Mouse (Mus musculus): ENCODE data around the gene Ahcyl2.
"Not testable (repeated sequence)": the region's sequence is repeated elsewhere in the genome, so short reads cannot be mapped to it uniquely, and the experiment has no call there.

Ahcyl2 gene

DNA sequence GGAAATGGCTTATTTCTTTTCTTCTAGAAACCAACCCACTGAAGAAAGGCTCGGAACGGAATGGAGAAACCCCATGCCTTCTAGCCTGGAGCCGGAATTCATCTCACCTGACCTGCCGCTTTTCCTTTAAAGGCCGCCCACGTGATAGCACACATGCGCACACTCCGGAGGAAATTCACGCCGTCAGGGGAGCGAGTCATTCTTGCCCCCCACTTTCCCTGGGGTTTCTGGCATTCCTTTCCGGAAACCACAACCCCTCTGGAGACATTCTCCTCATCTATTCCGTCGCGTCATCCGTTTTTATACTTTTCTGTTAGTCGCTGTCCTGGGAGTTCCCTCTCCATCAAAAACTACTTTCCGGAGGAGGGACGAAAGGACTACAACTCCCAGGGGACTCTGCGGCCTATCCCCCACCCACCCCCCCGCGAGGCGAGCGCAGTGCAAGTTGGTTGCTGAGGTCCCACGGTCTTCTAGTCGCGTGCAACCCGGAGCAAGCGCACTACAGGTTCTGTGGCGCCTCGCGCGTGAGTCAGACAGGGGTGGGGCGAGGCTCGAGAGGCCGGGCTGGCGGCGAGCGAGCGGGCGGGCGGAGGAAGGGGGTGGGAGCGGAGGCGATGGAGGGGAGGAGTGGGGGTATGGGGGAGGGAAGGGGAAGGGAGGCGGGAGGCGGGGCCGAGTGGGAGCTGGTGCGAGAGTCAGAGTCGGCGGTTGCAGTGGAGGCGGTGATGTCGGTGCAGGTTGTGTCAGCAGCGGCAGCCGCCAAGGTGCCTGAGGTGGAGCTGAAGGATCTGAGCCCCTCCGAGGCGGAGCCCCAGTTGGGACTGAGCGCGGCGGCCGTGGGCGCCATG is at the start of gene Ahcyl2:
Gene Ahcyl2 (plus strand): TSS at position 199 of the 848 bp plus-strand sequence.
- DNase-seq (ENCODE audit: low read depth) = peak; percentile 92

DNA sequence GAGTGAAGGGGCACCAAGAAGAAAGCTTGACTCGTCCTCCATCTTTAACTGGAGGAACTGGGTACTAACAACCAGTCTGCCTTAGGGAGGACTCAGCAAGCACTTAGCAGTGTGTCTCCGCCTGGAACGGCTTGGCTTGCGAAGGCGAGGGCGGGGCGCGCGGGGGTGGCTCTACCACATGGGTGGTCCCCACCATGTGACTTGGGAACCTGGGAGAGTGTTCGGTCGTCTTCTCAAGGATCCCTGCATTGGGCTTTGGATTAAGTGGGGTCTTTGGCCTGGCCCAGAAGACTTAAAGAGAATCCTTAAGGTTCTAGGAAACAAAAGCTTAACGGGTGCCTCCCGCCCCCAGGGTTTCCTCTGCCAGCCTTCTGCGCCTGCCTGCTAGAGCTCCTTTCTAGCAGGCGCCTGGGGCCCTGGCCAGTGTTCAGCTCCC is 48.9 kb upstream of the Ahcyl2 start:
- no peak for DNase-seq (ENCODE audit: low read depth)

DNA sequence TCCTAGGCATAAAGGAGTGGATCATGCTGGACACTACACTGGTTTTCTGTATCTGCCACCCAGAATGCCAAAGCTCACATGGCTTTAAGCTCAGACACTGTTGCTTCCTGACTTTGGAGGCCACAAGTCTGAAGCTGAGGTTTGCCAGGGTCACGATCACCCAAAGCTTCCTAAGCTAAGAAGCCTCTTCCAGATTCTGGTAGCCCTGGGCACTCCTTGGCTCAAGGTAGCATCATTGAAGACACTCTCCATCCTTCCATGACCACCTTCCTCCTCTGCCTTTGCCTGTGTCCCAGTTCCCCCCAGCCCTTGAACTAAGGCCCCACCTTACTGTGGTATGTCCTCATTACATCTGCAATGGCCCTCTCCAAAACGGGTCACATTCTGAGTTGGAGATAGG is 45.9 kb upstream of the Ahcyl2 start:
- no peak for DNase-seq (ENCODE audit: low read depth)

DNA sequence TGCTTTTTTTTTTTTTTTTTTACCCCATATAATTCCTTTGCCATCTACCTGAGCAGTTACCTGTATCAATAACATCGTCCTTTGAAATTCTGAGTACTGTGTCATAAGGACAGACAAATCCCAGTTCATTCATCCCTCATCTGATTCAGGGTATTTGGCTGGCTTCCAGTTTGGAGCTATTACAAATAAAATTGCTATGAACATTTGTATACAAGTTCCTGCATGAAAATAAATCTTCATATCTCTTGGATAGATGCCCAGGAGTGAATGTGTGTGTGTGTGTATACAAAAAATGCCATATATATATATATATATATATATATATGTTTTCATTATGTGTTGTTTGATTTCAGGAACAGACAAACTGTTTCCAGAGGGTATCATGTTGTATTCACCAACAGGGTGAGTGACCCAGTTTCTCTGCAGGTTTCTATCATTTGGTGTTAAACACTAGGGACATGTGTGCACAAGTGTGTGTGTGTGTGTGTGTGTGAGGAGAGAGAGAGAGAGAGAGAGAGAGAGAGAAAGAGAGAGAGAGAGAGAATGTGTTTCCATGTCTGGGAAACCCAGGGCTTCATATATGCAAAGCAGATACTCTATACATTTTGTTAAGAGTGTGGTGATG is 41.1 kb upstream of the Ahcyl2 start:
- no peak for DNase-seq (ENCODE audit: low read depth)

DNA sequence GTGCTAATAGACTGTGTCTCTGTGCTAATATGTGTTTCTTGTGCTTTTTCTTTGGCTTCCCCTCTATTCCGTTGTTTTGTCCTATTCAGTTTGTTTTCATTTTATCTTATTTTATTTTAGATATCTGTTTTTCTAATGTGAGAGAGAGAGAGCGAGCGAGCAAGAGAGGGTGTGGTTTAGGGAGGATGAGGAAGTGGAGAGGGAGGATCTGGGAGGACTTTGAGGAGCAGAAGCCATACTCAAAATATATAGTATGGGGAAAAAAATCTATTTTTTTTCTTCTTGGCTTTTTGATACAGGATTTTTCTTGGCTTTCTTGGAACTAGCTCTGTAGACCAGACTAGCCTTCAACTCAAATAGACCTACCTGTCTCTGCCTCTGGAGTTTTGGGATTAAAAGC is 39.8 kb upstream of the Ahcyl2 start:
- no peak for DNase-seq (ENCODE audit: low read depth)

DNA sequence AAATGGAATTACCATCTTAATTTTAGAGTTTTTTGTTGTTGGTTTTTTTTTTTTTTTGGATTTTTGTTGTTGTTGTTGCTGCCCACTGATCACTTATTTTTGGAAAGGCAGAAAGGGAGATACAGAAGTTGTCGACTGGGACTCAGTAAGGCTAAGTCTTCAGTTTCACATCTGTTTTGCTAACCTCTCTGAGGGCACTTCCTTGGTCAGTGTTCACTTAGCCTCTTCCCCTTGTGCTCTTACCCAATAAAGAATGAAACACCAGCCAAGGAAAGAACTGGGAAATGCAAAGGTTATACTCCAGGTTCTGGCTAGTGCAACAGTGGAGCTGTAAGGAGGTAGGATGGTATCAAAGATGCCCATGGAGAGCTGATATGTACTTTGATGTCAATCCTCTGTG is 38.3 kb upstream of the Ahcyl2 start:
- DNase-seq (ENCODE audit: low read depth) = no peak

DNA sequence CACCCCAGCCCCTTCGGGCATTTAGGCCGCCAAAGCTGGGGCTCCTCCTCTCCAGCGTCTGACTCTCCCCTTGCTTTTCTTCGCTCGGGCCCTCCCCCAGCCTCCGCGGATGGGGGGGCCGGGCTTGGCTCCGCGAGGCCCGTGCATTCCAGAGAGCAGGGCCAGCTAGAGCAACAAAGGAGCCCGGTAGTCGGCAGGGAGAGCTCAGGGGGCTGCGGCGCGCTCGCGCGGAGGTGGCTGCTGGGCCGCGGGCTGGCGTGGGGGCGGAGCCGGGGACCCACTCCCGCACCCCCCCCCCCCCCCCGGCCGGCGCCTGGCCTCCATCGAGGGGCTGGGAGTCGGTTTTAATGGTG is 32.5 kb upstream of the Ahcyl2 start, which contains the start of gene Smo:
Gene Smo (plus strand): TSS at position 168 of the 353 bp plus-strand sequence.
- DNase-seq (ENCODE audit: low read depth) = no peak

DNA sequence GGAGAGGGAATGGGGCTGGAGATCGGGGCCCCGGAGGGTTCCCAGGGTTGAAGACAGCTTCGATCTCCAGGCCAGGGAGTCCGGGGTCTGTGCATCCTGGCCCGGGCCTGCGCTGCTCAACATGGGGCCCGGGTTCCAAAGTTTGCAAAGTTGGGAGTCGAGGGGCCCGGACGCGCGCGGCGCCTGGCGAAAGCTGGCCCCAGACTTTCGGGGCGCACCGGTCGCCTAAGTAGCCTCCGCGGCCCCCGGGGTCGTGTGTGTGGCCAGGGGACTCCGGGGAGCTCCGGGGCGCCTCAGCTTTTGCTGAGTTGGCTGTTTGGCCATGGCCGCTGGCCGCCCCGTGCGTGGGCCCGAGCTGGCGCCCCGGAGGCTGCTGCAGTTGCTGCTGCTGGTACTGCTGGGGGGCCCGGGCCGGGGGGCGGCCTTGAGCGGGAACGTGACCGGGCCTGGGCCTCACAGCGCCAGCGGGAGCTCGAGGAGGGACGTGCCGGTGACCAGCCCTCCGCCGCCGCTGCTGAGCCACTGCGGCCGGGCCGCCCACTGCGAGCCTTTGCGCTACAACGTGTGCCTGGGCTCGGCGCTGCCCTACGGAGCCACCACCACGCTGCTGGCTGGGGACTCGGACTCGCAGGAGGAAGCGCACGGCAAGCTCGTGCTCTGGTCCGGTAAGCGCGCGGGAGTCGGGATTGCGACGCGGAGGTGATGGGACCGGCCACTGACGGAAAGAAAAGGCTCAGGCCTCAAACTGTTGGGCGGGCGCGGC is 31.9 kb upstream of the Ahcyl2 start:
- no peak for DNase-seq (ENCODE audit: low read depth)

DNA sequence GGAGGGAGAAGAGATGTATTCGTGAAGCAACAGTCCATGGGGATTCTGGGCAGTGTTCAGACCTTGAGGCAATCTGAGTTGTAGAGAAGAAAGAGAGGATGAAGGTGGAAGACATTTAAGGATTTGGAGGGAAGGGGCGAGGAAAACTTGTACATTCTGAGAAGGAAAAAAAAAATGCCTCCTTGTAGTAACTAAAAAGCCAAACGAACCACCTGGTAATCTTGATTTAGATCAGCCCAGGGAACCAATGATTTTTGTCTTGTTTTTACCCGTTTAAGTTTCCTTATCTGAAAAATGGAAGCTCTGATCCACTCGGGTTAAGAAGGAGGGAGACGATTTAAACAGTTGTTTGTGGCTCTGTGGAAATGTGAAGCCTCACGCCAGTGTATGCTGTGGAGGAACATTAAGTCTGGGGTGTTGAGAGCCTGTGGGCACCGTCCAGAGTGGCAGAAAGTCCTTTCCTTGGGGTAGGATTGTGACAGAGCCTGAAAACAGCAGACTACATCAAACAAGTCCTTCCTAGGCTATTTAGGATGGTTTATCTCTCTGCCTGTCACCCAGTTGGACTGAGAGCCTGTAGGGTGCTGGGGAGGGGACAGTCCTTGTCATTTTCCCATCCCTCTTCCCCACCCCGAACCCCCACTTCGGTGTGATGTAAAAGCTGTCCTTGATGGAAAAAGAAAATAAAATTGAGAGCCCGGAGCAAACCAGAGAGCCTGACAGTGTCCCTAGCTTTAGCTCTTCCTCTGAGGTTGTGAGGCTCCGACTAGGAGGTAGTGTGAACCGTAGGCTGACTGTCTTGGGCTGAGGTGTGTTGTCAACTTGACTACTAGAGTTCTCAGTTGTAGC is 31.0 kb upstream of the Ahcyl2 start:
- DNase-seq (ENCODE audit: low read depth) = no peak

DNA sequence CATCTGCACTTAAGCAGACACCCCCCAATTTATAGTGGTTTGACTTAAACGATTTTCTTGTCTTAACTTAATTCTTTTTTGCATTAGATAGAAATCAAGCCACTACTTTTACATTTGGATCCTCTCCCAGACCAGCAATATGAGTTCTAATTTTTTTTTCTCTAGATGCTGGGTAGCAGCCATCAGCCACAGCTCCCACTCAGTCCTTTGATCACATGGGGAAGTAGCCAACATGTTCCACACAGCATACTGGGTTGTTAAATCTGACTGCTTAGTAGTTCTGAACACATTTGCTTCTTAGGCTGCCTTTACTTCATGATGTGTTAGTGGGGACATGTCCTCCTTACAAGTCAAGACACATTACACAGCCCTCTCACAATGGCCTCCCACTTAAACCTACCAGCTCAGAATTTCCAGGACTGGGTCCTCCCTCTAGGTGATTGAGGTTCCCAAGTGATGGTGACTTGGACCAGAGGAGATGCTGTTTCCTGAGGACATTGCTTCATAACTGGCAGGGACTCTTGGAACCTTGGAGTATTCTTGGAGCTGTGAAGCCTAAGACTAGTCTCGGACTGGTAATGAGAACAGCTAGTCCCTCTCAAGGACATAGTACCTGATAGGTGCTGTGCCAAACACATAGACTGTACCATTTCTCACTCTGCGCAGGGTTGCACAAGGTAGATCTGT is 16.2 kb upstream of the Ahcyl2 start:
- DNase-seq (ENCODE audit: low read depth) = no peak

DNA sequence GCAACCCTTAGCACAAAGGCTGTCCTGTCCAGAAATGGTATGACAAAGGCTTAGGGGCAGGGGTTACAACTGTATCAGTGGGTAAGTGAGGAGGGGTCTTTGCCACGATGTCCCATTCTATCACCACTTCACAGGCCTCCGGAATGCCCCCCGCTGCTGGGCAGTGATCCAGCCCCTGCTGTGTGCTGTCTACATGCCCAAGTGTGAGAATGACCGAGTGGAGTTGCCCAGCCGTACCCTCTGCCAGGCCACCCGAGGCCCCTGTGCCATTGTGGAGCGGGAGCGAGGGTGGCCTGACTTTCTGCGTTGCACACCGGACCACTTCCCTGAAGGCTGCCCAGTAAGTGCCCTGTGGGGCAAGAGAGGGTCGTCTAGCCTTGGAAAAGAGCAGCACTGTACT is 14.5 kb upstream of the Ahcyl2 start:
- DNase-seq (ENCODE audit: low read depth) = no peak

DNA sequence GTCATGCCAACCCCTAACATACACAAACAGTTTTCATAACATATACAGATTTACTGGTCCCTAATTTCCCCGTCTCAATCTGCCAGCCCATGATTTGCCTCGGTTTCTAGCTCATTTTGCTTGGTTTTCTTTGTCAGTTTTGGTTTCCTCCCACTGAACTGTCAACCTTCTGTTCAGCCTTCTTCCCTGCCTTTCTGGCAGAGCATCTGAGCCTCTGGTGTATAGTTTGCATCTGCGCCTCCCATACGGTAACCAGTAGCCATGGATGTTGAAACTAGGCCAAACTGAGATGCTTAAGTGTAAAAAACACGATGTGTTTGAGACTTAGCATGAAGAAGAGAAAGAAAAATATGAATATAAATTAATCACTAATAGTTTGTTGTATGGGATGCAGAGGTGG is 11.8 kb upstream of the Ahcyl2 start:
- no peak for DNase-seq (ENCODE audit: low read depth)

DNA sequence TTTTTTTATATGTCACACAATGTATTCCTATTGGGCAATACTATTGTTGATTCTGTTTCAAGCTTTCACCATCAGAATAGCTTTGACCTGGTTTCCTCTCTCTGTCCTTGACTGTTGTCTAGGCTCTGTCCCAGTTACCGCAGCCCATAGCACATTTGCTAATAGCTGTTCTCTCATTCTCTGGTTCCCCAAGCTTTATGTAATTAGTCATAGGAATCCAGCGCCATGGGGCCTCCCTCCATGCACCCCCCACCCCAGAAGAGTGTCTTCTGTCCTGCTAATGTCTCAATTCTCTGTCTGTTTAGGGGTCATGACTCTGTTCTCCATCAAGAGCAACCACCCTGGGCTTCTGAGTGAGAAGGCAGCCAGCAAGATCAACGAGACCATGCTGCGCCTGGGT is 11.3 kb upstream of the Ahcyl2 start:
- DNase-seq (ENCODE audit: low read depth) = no peak

DNA sequence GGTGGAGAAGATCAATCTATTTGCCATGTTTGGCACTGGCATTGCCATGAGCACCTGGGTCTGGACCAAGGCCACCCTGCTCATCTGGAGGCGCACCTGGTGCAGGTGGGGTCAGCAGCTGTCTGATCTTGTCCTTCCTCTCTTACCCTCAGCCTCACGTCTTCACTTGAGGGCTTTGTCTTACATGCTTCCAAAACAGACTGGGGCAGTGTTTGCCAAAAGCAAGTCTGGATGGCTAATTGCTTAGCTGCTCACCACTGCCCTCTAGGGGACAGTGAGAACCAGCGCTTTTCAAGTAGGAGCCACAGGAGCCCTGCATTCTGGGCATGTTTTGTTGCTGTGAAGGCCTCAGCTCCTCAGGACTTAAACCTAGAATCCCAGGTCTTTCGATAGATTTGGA is 9.4 kb upstream of the Ahcyl2 start:
- DNase-seq (ENCODE audit: low read depth) = no peak

DNA sequence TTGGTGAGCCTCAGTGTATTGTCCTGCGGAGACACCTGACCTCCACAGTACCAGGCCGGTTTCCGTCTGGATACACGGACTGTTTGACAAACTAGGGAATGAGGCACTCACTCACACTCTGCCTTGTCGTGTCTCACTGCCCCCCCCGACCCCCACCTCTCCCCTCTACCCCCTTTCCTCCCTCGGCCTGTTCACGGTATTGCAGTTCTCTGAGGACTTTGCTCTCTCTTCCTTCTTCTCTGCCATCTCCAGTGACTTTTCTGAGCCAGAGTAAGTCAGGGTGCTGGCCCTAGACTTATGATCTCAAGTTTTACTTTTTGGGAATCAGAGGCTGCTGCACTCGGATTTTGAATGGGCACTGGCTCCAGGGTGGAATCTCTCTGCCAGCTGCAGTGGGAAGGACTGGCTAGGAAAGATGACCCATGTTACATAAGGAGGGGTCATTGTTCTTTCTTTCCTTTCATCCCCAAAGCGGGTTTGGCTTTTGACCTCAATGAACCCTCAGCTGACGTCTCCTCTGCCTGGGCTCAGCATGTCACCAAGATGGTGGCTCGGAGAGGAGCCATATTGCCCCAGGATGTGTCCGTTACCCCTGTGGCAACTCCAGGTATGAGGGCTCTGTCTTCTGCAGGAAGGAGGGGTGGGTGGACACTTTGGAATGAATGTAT is 8.7 kb upstream of the Ahcyl2 start:
- no peak for DNase-seq (ENCODE audit: low read depth)

DNA sequence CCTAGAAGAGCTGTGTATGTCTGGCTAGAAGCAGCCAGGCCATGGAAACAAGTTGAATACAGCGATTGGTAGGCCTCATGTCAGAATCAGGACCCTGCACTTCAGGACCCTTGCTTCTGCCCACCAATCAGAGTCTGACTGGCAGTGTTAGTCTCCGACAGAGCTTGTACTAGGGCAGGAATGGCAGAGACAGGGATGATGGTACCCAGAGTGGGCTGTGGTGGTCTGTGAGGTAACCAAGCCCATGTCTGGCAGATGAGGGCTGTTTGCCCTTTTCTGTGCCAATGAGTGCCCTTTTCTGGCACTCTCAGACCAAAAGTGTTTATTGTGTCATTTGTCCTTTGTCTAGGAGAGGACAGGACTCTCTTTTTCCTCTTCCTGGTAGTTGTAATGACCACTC is 7.4 kb upstream of the Ahcyl2 start:
- DNase-seq (ENCODE audit: low read depth) = not testable (repeated sequence)

DNA sequence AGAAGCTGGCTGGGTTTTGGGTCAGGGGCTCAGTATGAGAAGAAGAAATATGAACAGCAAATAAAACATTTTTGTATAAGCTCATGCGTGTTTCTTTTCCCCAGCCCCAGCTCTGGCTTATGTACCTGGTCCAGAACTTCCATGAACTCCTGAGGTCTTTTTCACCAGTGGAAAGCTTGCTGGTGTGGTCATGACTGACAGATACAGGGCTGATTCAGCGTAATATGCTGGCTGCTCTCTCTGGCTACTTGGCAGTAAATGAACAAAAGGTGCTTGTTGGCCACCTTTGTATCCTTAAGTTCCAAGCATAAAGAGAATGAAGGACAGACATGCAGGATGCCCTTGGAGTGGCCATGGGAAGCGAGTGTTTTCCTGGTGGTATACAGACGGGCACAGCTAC is 6.5 kb upstream of the Ahcyl2 start:
- no peak for DNase-seq (ENCODE audit: low read depth)

DNA sequence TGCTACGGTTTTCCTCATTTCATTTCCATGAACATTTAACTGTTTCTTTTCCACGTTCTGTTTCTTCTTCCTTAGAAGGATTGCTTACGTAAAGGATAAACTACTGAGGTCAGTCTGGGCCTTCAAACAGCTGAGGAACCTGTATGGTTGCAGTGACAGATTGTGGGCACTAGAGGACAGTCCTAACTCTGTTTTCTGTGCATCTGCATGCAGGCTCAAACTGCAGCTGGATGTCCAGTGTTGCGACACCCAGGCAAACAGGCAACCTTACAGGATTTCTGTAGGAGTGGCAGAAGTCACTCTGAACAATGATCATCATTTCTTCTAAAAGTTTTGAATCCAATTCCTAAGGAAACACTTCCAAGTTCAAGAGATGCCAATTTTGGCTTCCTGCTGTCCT is 5.3 kb upstream of the Ahcyl2 start:
- no peak for DNase-seq (ENCODE audit: low read depth)

DNA sequence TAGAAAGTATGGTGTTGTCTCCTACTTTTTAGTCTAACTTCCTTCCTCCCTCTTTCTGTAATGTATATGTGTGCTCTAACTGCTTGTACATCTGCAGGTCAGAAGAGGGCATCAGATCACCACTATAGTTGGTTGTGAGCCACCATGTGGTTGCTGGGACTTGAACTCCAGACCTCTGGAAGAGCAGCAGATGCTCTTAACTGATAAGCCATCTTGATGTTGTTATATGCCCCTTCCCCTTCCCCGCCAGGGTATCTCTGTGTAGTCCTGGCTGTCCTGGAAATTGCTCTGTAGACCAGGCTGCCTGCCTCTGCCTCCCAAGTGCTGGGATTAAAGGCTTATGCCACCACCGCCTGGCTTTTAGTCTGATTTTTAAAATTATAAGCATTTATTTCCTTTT is 937 bp upstream of the Ahcyl2 start:
- no peak for DNase-seq (ENCODE audit: low read depth)

DNA sequence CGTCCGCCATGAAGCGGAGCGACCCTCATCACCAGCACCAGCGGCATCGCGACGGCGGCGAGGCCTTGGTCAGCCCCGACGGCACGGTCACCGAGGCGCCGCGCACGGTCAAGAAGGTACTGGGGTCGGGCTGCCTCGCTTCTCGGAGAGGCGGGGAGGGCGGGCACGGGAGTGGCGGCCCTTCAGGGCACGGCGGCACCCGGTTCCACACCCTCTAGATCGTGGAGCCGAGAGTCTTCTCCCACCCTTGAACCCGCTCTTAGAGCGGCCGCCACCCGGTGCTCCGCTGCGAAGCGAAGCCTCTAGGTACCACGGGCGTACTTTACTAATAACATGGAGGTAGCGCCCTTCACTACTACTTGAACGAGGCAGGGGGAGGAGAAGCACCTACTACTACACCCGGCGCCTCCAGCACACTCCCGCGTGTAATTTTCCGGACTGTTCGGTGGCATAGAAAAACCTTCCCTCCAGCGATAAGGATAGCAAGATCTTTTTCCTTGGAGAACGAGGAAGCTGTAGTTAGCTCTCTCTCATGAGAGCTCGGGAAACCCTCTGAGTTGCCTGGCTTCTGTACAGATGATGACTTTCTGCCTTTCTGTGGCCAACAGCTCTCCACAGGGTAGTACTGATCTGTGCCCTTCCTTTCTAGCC is 1.1 kb downstream of the Ahcyl2 start:
- DNase-seq (ENCODE audit: low read depth) = no peak
